Mouse (Mus musculus): ENCODE data around the gene Slc45a2. TPM values are rescaled to one million over a fixed set of nuclear protein-coding genes. Genes with fewer than 3 reads are reported as not detected.

The Slc45a2 gene
- polyA plus RNA-seq, 1 experiment from 2014 or later, result 0.09 TPM

Other genes starting within 250 kb of the Slc45a2 start
- 3.5 and 3.7 TPM in 2 replicates for gene C1qtnf3, start 48.4 kb upstream of the Slc45a2 start, polyA plus RNA-seq (2015; fragmentation: Nextera tagmentation; extraction: Ambion mirVana)
- gene Amacr, start 19.0 kb upstream of the Slc45a2 start, polyA plus RNA-seq (2015; fragmentation: Nextera tagmentation; extraction: Ambion mirVana), result 9.6 and 12.8 TPM in 2 replicates
- 3.9 and 4.2 TPM in 2 replicates for gene Rxfp3, start 37.3 kb downstream of the Slc45a2 start, polyA plus RNA-seq (2015; fragmentation: Nextera tagmentation; extraction: Ambion mirVana)
- 2.1 and 2.4 TPM in 2 replicates for gene Adamts12, start 64.1 kb downstream of the Slc45a2 start, polyA plus RNA-seq (2015; fragmentation: Nextera tagmentation; extraction: Ambion mirVana)

Measured in hindbrain, embryonic 13.5 days (tissue).